Mouse (Mus musculus) spleen, adult 18-20 months (tissue): ENCODE measurements around the gene Pank2.
"Not testable (repeated sequence)": the region's sequence is repeated elsewhere in the genome, so short reads cannot be mapped to it uniquely, and the experiment has no call there.

Experiments
- DNase-seq, 2 experiments: peaks; one replicate each; pipeline ENCODE4 v3.0.0; 2022; ENCODE audit warnings: mixed read lengths in 2 of 2

The Pank2 gene

GRCm38 (mm10) chr2:131262213-131262672, at the start of gene Pank2:
Gene Pank2 (plus strand): TSS chr2:131262495.
- DNase-seq: peak; percentile 92 to 95

GRCm38 (mm10) chr2:131213773-131214172, 48.5 kb upstream of the Pank2 start:
- DNase-seq: no peak

- no peak for DNase-seq
These were observed 46.1 kb upstream of the Pank2 start for GRCm38 (mm10) chr2:131215941-131216858.

- DNase-seq: no peak
These were observed 42.3 kb upstream of the Pank2 start for GRCm38 (mm10) chr2:131220030-131220429.

- no peak for DNase-seq
These were observed 40.3 kb upstream of the Pank2 start for GRCm38 (mm10) chr2:131221853-131222515.

DNA sequence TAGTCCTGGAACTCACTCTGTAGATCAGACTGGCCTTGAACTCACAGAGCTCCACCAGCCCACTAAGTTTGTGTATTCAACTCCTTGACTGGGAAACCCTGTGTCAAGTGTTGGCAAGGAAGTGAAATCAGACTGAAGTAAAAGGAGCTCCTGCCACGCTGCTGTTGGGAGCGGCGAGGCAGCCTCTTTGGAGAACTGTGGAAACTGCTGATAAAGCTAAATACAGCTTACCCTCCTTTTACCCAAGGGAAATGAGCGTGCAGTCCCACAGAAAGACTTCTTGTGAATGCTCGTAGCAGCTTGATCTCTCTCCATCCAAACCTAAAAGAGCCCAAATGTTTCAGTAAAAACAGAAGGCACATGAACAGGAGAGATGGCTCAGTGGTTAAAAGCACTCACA, 39.7 kb upstream of the Pank2 start:
- DNase-seq: no peak

GRCm38 (mm10) chr2:131223569-131223968, 38.7 kb upstream of the Pank2 start:
- no peak for DNase-seq

- DNase-seq: no peak
These were observed 37.1 kb upstream of the Pank2 start for GRCm38 (mm10) chr2:131225178-131225577.

DNA sequence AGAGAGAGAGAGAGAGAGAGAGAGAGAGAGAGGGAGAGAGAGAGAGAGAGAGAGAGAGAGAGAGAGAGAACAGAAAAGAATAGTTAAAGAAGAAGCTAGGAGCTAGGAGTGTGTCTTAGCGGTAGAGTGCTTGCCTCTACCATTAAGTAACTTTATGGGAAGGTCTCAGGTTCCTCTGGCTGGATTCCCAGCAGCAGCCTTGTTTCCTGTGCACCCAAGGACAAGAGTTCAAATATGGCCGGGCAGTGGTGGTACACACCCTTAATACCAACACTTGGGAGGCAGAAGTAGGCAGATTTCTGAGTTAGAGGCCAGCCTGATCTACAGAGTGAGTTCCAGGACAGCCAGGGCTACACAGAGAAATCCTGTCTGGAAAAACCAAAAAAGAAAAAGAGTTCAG, 35.6 kb upstream of the Pank2 start:
- not testable (repeated sequence) for DNase-seq

GRCm38 (mm10) chr2:131227243-131227642, 35.1 kb upstream of the Pank2 start:
- DNase-seq: no peak

DNA sequence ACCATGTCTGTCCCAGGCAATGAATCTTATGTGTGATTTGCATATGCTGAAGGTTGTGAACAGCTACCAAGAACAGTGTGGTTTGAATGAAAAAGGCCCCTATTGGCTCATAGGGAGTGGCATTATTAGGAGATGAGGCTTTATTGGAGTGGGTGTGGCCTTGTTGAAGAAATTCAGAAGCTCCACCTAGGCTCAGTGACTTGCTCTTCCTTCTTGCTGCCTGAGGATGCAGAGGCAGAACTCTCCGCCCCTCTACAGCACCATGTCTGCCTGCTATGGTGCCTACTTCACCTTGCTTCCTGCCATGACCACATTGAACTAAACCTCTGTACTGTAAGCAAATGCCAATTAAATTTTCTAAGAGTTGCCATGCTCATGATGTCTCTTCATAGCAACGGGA, 29.7 kb upstream of the Pank2 start:
- DNase-seq: no peak

GRCm38 (mm10) chr2:131233307-131234126, 28.8 kb upstream of the Pank2 start, which contains the start of gene Mavs:
Gene Mavs (plus strand): TSS chr2:131234063.
- peak; percentile 92 to 93 for DNase-seq

- DNase-seq: no peak
These were observed 28.1 kb upstream of the Pank2 start for GRCm38 (mm10) chr2:131234127-131234650.

DNA sequence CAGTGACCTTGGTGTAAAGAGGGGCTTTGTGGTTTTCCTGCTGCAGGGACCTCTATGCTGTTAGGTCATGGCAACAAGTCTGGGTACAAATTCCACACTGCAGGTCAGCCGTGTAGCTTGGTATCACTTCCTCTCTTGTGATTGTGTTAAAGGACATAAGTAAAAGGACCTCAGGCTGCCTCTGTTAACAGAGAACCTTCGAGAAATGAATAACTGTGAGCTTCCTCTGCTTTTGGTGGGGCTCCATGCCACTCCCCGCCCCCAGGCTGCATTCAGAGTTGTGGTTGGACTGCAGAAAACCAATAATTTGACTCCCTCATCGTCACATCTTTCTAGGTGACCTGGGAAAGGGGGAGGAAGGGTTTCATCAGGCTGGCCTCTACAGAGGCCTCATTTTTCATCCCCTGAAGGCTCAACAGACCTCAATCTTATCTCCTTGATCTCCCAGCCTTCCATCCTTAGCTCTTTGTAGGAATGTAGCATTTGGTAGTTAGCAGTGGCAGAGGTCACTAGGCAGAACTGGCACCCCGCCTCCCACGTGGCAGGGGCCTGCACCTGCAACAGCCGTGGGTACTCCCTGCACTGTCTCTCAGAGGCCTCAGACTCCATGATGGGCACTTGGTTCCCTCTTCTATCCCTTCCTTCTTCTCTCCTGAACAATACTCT, 27.2 kb upstream of the Pank2 start:
- DNase-seq: peak; percentile 42 to 49

GRCm38 (mm10) chr2:131242180-131242579, 20.1 kb upstream of the Pank2 start:
- DNase-seq: no peak

GRCm38 (mm10) chr2:131242929-131243328, 19.4 kb upstream of the Pank2 start:
- no peak for DNase-seq

DNA sequence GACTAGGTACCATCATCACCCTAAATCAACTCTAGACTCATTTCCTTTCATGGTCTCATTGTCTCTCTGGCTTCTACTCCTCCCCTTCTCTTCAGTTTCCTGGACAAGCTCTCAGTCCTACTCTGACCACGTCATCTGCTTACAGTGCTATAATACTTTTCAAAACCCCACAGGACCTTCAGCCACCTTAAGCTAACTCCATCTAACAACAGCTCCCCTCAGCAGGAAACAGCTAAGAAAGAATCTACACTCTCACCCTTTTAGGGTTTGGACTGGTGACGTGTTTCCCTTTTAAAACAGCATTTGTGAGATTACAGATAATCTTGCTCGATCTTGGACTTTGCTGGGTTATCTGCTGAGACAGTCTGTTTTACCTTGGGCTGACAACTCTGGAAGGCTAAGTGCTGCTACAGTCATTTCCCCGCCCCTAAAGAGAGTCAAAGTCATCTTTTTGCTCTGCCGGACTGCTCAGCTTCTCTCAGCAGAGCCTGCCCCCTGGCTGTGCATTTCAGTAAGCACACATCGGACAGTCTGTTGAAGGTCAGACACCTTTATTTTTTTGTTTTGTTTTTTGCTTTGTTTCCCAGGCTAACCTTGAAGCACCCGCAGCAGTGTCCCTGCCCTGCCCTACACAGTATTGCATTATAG, 8.5 kb upstream of the Pank2 start:
- peak; percentile 49 to 62 for DNase-seq

DNA sequence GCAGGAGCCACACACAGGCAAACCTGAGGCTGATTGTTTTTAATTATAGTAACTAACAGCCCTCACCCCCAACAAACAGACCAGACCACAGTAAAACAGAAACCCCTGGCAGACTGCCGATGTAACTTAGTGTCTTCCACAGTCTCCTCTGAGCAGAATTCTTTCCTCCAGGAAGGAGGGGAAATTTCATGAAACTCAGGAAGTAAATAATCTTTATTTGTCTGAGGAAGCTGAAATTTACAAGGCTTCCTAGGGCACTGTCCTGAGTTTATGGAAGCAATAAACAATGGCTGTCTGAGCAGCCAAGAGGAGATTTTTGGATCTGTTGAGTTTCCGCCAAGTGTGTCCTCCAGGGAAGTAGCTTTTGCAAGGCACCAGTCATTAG, 8.0 kb upstream of the Pank2 start:
- no peak for DNase-seq

GRCm38 (mm10) chr2:131255738-131256137, 6.6 kb upstream of the Pank2 start:
- DNase-seq: no peak

DNA sequence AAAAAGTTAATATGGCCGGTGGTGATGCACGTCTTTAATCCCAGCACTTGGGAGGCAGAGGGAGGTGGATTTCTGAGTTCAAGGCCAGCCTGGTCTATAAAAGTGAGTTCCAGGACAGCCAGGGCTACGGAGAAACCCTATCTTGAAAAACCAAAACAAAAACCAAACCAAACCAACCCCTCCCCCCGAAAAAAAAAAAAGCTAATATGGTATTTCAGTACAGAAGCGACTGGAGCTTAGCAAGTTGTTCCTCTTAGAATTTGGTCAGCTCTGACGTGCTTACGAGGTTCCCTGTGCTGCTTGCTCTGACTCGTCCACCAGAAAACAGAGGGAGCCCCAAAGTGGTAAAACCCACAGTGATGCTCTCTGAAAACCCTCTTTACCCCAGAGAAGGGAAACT, 3.6 kb upstream of the Pank2 start:
- DNase-seq: no peak

DNA sequence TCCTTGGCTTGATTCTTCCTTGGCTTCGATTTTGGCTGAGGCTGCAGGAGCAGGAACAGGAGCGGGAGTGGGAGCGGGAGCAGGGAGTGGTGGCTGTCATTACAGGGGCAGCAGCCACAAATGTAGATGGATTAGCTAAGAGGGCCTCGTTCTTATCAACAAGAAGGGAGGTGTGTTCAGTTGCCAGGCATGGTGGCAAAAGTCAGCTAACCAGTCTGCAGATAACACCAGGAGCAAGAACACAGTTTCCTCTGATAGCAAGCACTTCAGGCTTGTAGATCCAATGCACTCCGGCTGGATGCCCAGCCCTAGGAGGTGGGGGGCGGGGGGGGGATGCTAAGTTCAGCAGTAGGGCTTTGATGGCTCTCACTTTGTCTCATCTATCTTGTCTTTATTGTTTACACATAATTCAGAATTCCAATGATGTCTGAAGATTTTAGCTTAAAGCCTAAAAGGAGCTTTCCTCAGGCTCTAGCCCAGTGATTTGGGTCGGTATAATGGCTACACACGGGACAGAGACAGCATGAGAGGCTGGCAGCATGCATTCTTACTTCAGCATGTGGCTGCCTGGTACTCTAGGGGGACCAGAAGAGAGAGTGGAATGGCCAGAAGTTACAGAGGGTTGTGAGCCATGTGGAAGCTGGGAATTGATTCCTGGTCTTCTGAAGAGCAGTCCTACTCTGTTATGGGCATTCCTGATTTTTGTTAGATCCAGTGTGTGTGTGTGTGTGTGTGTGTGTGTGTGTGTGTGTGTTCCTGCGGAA, 1.6 kb upstream of the Pank2 start:
- DNase-seq: no peak
